Mouse (Mus musculus): ENCODE measurements at regions not wholly inside any gene's neighbourhood (a gene's known extent, or its start where the extent isn't known, plus 50 kb on each side); places are given as distances from the start of the nearest gene placed in this dataset.

GRCm38 (mm10) chr1:42242586-42243457 lies 452.7 kb upstream of the Pou3f3 start:
- DNase-seq (ENCODE audit: low spot score) = peak; percentile 65
- H3K27me3 ChIP-seq (ENCODE audit: control insufficient read depth, insufficient read depth, low read length) = no peaks in the 10 kb centered on the region
- WGBS = 27% methylated on average over 15 of the region's 15 CpGs
- ATAC-seq (ENCODE audit: insufficient read depth, low FRiP score, low TSS enrichment) = peak; percentile 68
- peaks cover 11% of the 10 kb centered on the region for H3K4me1 ChIP-seq (ENCODE audit: control insufficient read depth, insufficient read depth, low read length)
- H3K9ac ChIP-seq (ENCODE audit: low read length) = no peak overlapping the region
- H3K36me3 ChIP-seq (ENCODE audit: control insufficient read depth, insufficient read depth, low read length) = no peaks in the 10 kb centered on the region
- no peak overlapping the region for H3K4me3 ChIP-seq (ENCODE audit: low read depth, low read length)
- no peaks in the 10 kb centered on the region for H3K9me3 ChIP-seq (ENCODE audit: control insufficient read depth, low read length)
- H3K4me2 ChIP-seq (ENCODE audit: low read depth) = no peak overlapping the region; the same call in 1 of the 2 replicates
- peak overlapping the region; percentile 75 for H3K27ac ChIP-seq (ENCODE audit: low read depth, low read length)

DNA sequence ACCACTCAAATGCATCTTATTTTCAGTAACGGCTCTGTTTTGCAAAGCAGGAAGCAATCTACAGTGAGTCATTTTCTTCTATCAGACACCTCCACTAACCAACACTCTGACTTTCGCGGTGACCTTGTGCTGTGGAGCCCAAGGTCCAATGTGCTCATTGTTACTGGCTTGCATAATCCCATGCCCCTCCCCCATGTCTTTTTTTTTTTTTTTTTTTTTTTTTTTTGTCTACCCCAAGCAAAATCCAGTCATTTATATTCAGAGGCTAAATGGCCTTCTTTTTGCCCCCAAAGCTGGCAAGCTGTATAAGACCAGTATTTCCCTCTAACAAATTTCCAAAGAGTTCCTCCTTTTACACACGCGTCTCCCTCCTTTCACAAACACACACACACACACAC lies 452.1 kb upstream of the Pou3f3 start:
- Histone ChIP-seq H3K4me2 (ENCODE audit: low read depth) (peak overlapping the region; percentile 22; the same call in 1 of the 2 replicates), H3K4me1 (ENCODE audit: control insufficient read depth, insufficient read depth, low read length) (peaks cover 11% of the 10 kb centered on the region), H3K9me3 (ENCODE audit: control insufficient read depth, low read length) (no peaks in the 10 kb centered on the region), H3K4me3 (ENCODE audit: low read depth, low read length) (no peak overlapping the region), H3K27ac (ENCODE audit: low read depth, low read length) (peak overlapping the region; percentile 75), H3K27me3 (ENCODE audit: control insufficient read depth, insufficient read depth, low read length) (no peaks in the 10 kb centered on the region), H3K9ac (ENCODE audit: low read length) (no peak overlapping the region), H3K36me3 (ENCODE audit: control insufficient read depth, insufficient read depth, low read length) (no peaks in the 10 kb centered on the region)
- WGBS = 29% methylated on average over 5 of the region's 5 CpGs
- peak; percentile 36 for DNase-seq (ENCODE audit: low spot score)
- ATAC-seq (ENCODE audit: insufficient read depth, low FRiP score, low TSS enrichment) = peak; percentile 59

DNA sequence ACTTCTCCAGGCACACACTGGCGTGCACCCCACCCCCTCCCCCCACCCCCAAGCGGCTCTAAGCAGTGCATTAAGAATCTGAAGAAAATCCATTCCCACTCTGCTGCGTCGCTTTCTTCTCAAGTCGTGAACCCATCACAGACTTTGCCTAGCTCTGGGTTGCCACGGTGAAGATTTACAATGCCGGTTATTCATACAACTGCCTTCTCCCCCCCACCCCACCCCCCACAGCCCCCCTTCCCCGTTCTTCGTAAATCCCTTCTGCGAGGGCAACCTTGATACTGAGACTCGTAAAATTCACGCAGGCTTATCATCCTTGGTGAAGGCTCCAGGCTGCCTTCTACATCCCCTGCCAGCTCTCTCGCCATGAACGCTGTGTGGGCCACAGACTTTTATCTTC lies 451.7 kb upstream of the Pou3f3 start:
- Histone ChIP-seq H3K27ac (ENCODE audit: low read depth, low read length) (peak overlapping the region; percentile 73), H3K9ac (ENCODE audit: low read length) (no peak overlapping the region), H3K4me2 (ENCODE audit: low read depth) (peak overlapping the region; percentile 22; the same call in 1 of the 2 replicates), H3K36me3 (ENCODE audit: control insufficient read depth, insufficient read depth, low read length) (no peaks in the 10 kb centered on the region), H3K9me3 (ENCODE audit: control insufficient read depth, low read length) (no peaks in the 10 kb centered on the region), H3K4me3 (ENCODE audit: low read depth, low read length) (no peak overlapping the region), H3K4me1 (ENCODE audit: control insufficient read depth, insufficient read depth, low read length) (peaks cover 11% of the 10 kb centered on the region), H3K27me3 (ENCODE audit: control insufficient read depth, insufficient read depth, low read length) (no peaks in the 10 kb centered on the region)
- ATAC-seq (ENCODE audit: insufficient read depth, low FRiP score, low TSS enrichment) (peak; percentile 71), DNase-seq (ENCODE audit: low spot score) (peak; percentile 66)
- WGBS = 10% methylated on average over 13 of the region's 14 CpGs

DNA sequence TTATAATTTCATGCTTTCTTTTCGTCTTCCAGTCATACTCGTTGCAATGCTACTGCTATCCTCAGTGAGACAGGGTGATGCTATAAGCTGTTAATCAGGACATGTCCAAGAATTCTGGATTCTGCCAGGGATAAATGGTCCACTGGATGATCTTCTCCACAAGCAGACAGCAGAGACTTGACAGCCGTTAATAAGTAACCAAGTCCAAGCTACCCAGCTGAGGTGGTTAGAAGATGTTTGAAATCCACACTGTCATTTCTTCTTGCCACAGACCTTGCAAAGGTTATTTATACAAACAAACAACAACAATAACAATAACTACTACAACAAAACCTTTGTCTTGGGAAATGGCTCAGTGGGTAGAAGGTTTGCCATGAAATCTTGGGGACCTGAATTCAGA lies 443.2 kb upstream of the Pou3f3 start:
- Histone ChIP-seq H3K9me3 (ENCODE audit: control insufficient read depth, low read length) (no peaks in the 10 kb centered on the region), H3K4me2 (ENCODE audit: low read depth) (no peak overlapping the region), H3K4me1 (ENCODE audit: control insufficient read depth, insufficient read depth, low read length) (no peaks in the 10 kb centered on the region; the same call in none of the 2 replicates), H3K27me3 (ENCODE audit: control insufficient read depth, insufficient read depth, low read length) (no peaks in the 10 kb centered on the region), H3K4me3 (ENCODE audit: low read depth, low read length) (no peak overlapping the region), H3K36me3 (ENCODE audit: control insufficient read depth, insufficient read depth, low read length) (no peaks in the 10 kb centered on the region), H3K9ac (ENCODE audit: low read length) (no peak overlapping the region), H3K27ac (ENCODE audit: low read depth, low read length) (no peak overlapping the region)
- 94% methylated on average over 3 of the region's 3 CpGs for WGBS
- no peak for ATAC-seq (ENCODE audit: insufficient read depth, low FRiP score, low TSS enrichment)
- no peak for DNase-seq (ENCODE audit: low spot score)

GRCm38 (mm10) chr1:42253786-42254185 lies 441.8 kb upstream of the Pou3f3 start:
- Histone ChIP-seq H3K9ac (ENCODE audit: low read length) (no peak overlapping the region), H3K27me3 (ENCODE audit: control insufficient read depth, insufficient read depth, low read length) (no peaks in the 10 kb centered on the region), H3K9me3 (ENCODE audit: control insufficient read depth, low read length) (no peaks in the 10 kb centered on the region), H3K27ac (ENCODE audit: low read depth, low read length) (no peak overlapping the region), H3K4me2 (ENCODE audit: low read depth) (no peak overlapping the region), H3K4me1 (ENCODE audit: control insufficient read depth, insufficient read depth, low read length) (peaks cover 13% of the 10 kb centered on the region), H3K4me3 (ENCODE audit: low read depth, low read length) (no peak overlapping the region), H3K36me3 (ENCODE audit: control insufficient read depth, insufficient read depth, low read length) (no peaks in the 10 kb centered on the region)
- 75% methylated on average over 3 of the region's 3 CpGs for WGBS
- ATAC-seq (ENCODE audit: insufficient read depth, low FRiP score, low TSS enrichment) = no peak
- DNase-seq (ENCODE audit: low spot score) = no peak

DNA sequence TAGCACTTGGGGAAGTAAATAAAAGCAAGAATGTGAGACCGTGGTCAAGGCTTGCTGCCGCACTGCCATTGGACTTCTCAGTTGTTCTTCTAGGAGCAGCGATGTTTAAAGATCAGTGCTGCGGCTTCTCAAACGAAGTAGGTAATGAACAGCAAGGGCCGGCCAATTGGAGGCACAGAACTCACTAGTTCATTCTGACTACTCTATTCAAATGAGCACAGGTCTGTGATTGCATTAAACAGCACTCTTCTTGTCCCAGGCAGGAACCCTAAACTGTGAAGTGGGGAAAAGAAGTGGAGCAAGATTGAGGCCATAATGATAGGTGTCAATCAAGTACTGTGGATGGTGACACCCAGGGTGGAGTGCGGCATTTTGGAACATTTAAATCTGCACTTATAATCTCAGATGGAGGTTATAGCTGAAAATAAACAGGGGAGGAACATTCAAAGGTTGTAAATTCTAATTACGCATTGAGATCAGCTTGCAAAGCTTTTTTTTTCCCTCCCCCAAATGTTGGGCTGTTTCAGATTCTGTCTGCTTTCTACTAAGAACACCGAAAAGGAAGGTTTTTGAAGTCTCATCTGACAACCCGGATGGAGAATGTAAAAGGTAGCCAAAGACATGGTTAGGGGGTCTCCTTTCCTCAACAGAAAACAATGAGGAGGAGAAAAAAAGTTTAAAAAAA lies 438.5 kb upstream of the Pou3f3 start:
- Histone ChIP-seq H3K27ac (ENCODE audit: low read depth, low read length) (peak overlapping the region; percentile 72), H3K4me3 (ENCODE audit: low read depth, low read length) (no peak overlapping the region), H3K4me1 (ENCODE audit: control insufficient read depth, insufficient read depth, low read length) (peaks cover 33% of the 10 kb centered on the region), H3K36me3 (ENCODE audit: control insufficient read depth, insufficient read depth, low read length) (no peaks in the 10 kb centered on the region), H3K27me3 (ENCODE audit: control insufficient read depth, insufficient read depth, low read length) (no peaks in the 10 kb centered on the region), H3K9ac (ENCODE audit: low read length) (no peak overlapping the region), H3K4me2 (ENCODE audit: low read depth) (no peak overlapping the region), H3K9me3 (ENCODE audit: control insufficient read depth, low read length) (no peaks in the 10 kb centered on the region)
- no peak for ATAC-seq (ENCODE audit: insufficient read depth, low FRiP score, low TSS enrichment)
- DNase-seq (ENCODE audit: low spot score) = no peak
- WGBS = 84% methylated on average over 10 of the region's 10 CpGs

DNA sequence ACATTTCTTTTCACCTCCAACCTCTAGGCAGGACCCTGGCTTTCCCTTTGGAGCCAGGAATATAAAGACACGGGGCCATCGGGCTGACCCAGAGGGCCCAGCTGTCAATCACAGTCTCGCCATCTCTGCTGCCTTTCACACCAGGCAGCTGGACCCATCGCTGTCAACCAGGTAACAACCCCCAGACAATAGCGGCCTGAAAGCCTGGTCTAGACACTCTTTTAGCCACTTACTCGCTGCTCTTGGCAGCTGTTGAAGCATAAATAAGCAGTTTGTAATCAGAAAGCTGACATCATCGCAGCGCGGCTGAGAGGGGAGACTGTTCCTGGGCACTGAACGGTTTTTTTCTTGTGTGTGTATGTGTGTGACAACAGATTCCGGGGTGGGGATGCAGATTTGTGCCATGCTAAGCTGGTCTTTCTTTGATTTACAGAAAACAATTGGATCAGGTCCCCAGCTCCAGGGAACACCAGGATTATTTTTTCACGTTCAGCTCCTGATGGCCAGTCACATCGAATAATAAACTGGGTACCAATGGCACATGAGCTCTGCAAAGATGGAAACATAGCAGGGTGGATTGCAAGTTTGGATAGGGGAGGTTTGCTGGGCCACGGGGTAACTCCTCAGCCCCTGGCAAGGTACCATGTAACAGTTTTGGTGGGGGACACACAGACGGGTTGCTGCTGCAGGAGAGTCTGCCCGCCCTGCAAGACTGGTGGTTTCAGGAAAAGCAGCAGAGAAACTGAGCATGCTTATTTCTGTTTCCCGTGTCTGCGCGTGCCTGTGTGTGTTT lies 437.6 kb upstream of the Pou3f3 start:
- Histone ChIP-seq H3K9ac (ENCODE audit: low read length) (no peak overlapping the region), H3K36me3 (ENCODE audit: control insufficient read depth, insufficient read depth, low read length) (no peaks in the 10 kb centered on the region), H3K4me3 (ENCODE audit: low read depth, low read length) (no peak overlapping the region), H3K27ac (ENCODE audit: low read depth, low read length) (peak overlapping the region; percentile 72), H3K9me3 (ENCODE audit: control insufficient read depth, low read length) (no peaks in the 10 kb centered on the region), H3K4me1 (ENCODE audit: control insufficient read depth, insufficient read depth, low read length) (peaks cover 34% of the 10 kb centered on the region), H3K27me3 (ENCODE audit: control insufficient read depth, insufficient read depth, low read length) (no peaks in the 10 kb centered on the region), H3K4me2 (ENCODE audit: low read depth) (0 out of 2 replicates have a peak overlapping the region, but pooled peaks have one; percentile 14)
- WGBS = 53% methylated on average over 19 of the region's 19 CpGs
- DNase-seq (ENCODE audit: low spot score) (peak; percentile 60), ATAC-seq (ENCODE audit: insufficient read depth, low FRiP score, low TSS enrichment) (peak; percentile 58)

DNA sequence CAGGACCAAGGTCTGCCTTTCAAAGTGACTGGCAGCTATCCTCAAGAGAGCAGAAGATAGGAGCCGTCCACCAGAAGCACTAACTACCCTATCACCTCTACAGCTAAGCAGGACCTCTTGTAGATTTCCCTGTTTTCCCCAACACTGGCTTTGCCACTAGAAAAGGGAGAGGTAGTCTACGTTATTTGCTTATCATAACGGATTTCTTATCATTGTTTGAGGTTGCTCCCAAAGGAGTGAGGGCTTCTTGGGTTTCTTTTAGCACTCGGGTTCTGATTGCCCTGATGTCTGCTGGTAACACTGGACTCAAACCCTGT lies 437.0 kb upstream of the Pou3f3 start:
- Histone ChIP-seq H3K9ac (ENCODE audit: low read length) (no peak overlapping the region), H3K9me3 (ENCODE audit: control insufficient read depth, low read length) (no peaks in the 10 kb centered on the region), H3K36me3 (ENCODE audit: control insufficient read depth, insufficient read depth, low read length) (no peaks in the 10 kb centered on the region), H3K4me2 (ENCODE audit: low read depth) (no peak overlapping the region), H3K27me3 (ENCODE audit: control insufficient read depth, insufficient read depth, low read length) (no peaks in the 10 kb centered on the region), H3K4me3 (ENCODE audit: low read depth, low read length) (no peak overlapping the region), H3K27ac (ENCODE audit: low read depth, low read length) (peak overlapping the region; percentile 24; the same call in 1 of the 2 replicates), H3K4me1 (ENCODE audit: control insufficient read depth, insufficient read depth, low read length) (peaks cover 34% of the 10 kb centered on the region)
- 69% methylated on average over 4 of the region's 4 CpGs for WGBS
- DNase-seq (ENCODE audit: low spot score) (no peak), ATAC-seq (ENCODE audit: insufficient read depth, low FRiP score, low TSS enrichment) (no peak)
